Mouse (Mus musculus): ENCODE results near the gene Zfp428. TPM values are rescaled to one million over a fixed set of nuclear protein-coding genes. Genes with fewer than 3 reads are reported as not detected.
A peak's percentile ranks its signal among the peaks of the same experiment; 100 is the strongest.

The Zfp428 gene
- total and polyA plus RNA-seq, 3 experiments = 12.4 to 16.4 TPM; not detected in 1

GRCm38 (mm10) chr7:24472937-24473336 lies 33.9 kb upstream of the Zfp428 start:
- DNase-seq (ENCODE audit: low read depth, low spot score) = peak; percentile 75
- H3K4me3 ChIP-seq (ENCODE audit: control insufficient read depth in 1 of 2, insufficient read depth in 1 of 2, low read depth in 2 of 2, low read length in 2 of 2) = no peak overlapping the region
- H3K4me1 ChIP-seq (ENCODE audit: control insufficient read depth in 1 of 2, insufficient read depth in 2 of 2, low read length in 2 of 2) = no peaks in the 10 kb centered on the region
- peak; percentile 30 for TF ChIP-seq ZC3H11A (IDR thresholded peaks at IDR 0.05; ENCODE audit: low read depth, low read length)
- TF ChIP-seq USF1 (IDR thresholded peaks at IDR 0.05; ENCODE audit: low read depth, low read length) = no peak
- peak; percentile 52 for TF ChIP-seq SMC3 (IDR thresholded peaks at IDR 0.05; ENCODE audit: low read depth, low read length)
- peak; percentile 77 to 96 (median 79) for TF ChIP-seq CTCF (IDR thresholded peaks at IDR 0.05 in 2 of 3, conservative IDR thresholded peaks at IDR 0.05 in 1 of 3; ENCODE audit: control insufficient read depth in 1 of 3, insufficient read depth in 1 of 3, low read depth in 2 of 3, low read length in 3 of 3, poor library complexity in 1 of 3, severe bottlenecking in 1 of 3)
- TF ChIP-seq CHD1 (IDR thresholded peaks at IDR 0.05; ENCODE audit: low read depth, low read length) = no peak
- TF ChIP-seq UBTF (IDR thresholded peaks at IDR 0.05; ENCODE audit: borderline replicate concordance, insufficient read depth, low read depth, low read length) = no peak
- TF ChIP-seq RAD21 (IDR thresholded peaks at IDR 0.05; ENCODE audit: low read depth, low read length) = peak; percentile 59
- TF ChIP-seq ETS1 (IDR thresholded peaks at IDR 0.05; ENCODE audit: low read depth, low read length) = no peak
- no peak for TF ChIP-seq TBP (IDR thresholded peaks at IDR 0.05; ENCODE audit: low read depth, low read length)
- TF ChIP-seq MAFK (IDR thresholded peaks at IDR 0.05; ENCODE audit: borderline replicate concordance, low read depth, low read length) = no peak
- no peak for TF ChIP-seq MEF2A (IDR thresholded peaks at IDR 0.05; ENCODE audit: extremely low read depth, insufficient replicate concordance, low read depth, low read length, poor library complexity, severe bottlenecking)
- TF ChIP-seq NELFE (IDR thresholded peaks at IDR 0.05; ENCODE audit: low read depth, low read length) = no peak
- no peak for TF ChIP-seq EP300 (IDR thresholded peaks at IDR 0.05; ENCODE audit: low read depth in 1 of 2, low read length in 2 of 2)
- TF ChIP-seq TCF12 (IDR thresholded peaks at IDR 0.05; ENCODE audit: low read depth, low read length) = no peak
- H3K27ac ChIP-seq (ENCODE audit: control insufficient read depth, low read depth, low read length) = no peak overlapping the region
- no peak overlapping the region for H3K9ac ChIP-seq (ENCODE audit: control insufficient read depth, low read depth, low read length, poor library complexity, severe bottlenecking)
- H3K9me3 ChIP-seq (replicated peaks; ENCODE audit: insufficient read depth, low read length) = no peaks in the 10 kb centered on the region
- no peaks in the 10 kb centered on the region for H3K79me2 ChIP-seq (ENCODE audit: control insufficient read depth, insufficient read depth, low read length, poor library complexity)
- no peaks in the 10 kb centered on the region for H3K36me3 ChIP-seq (ENCODE audit: control insufficient read depth in 1 of 2, insufficient read depth in 2 of 2, low read length in 2 of 2)
- no peaks in the 10 kb centered on the region for H3K27me3 ChIP-seq (ENCODE audit: control insufficient read depth in 1 of 2, insufficient read depth in 2 of 2, low read length in 2 of 2)

- Histone ChIP-seq H3K27ac (ENCODE audit: control insufficient read depth, low read depth, low read length) (no peak overlapping the region), H3K9me3 (replicated peaks; ENCODE audit: insufficient read depth, low read length) (no peaks in the 10 kb centered on the region), H3K4me3 (ENCODE audit: control insufficient read depth in 1 of 2, insufficient read depth in 1 of 2, low read depth in 2 of 2, low read length in 2 of 2) (no peak overlapping the region), H3K36me3 (ENCODE audit: control insufficient read depth in 1 of 2, insufficient read depth in 2 of 2, low read length in 2 of 2) (no peaks in the 10 kb centered on the region), H3K9ac (ENCODE audit: control insufficient read depth, low read depth, low read length, poor library complexity, severe bottlenecking) (no peak overlapping the region), H3K27me3 (ENCODE audit: control insufficient read depth in 1 of 2, insufficient read depth in 2 of 2, low read length in 2 of 2) (no peaks in the 10 kb centered on the region), H3K79me2 (ENCODE audit: control insufficient read depth, insufficient read depth, low read length, poor library complexity) (no peaks in the 10 kb centered on the region), H3K4me1 (ENCODE audit: control insufficient read depth in 1 of 2, insufficient read depth in 2 of 2, low read length in 2 of 2) (no peaks in the 10 kb centered on the region)
- TF ChIP-seq TBP (IDR thresholded peaks at IDR 0.05; ENCODE audit: low read depth, low read length) (no peak), ZC3H11A (IDR thresholded peaks at IDR 0.05; ENCODE audit: low read depth, low read length) (peak; percentile 36), MAFK (IDR thresholded peaks at IDR 0.05; ENCODE audit: borderline replicate concordance, low read depth, low read length) (no peak), CTCF (IDR thresholded peaks at IDR 0.05 in 2 of 3, conservative IDR thresholded peaks at IDR 0.05 in 1 of 3; ENCODE audit: control insufficient read depth in 1 of 3, insufficient read depth in 1 of 3, low read depth in 2 of 3, low read length in 3 of 3, poor library complexity in 1 of 3, severe bottlenecking in 1 of 3) (peak; percentile 86 to 92 (median 86)), E2F4 (IDR thresholded peaks at IDR 0.05; ENCODE audit: borderline replicate concordance, low read depth, low read length) (no peak), TAL1 (IDR thresholded peaks at IDR 0.05; ENCODE audit: low read length) (no peak), CHD1 (IDR thresholded peaks at IDR 0.05; ENCODE audit: low read depth, low read length) (no peak), RAD21 (IDR thresholded peaks at IDR 0.05; ENCODE audit: low read depth, low read length) (peak; percentile 65), ZNF384 (IDR thresholded peaks at IDR 0.05; ENCODE audit: low read depth, low read length) (peak; percentile 78), ELF1 (IDR thresholded peaks at IDR 0.05; ENCODE audit: low read depth, low read length) (no peak), SMC3 (IDR thresholded peaks at IDR 0.05; ENCODE audit: low read depth, low read length) (peak; percentile 53), GABPA (IDR thresholded peaks at IDR 0.05; ENCODE audit: low read depth, low read length) (no peak), MEF2A (IDR thresholded peaks at IDR 0.05; ENCODE audit: extremely low read depth, insufficient replicate concordance, low read depth, low read length, poor library complexity, severe bottlenecking) (no peak), RCOR1 (IDR thresholded peaks at IDR 0.05; ENCODE audit: low read depth, low read length) (no peak)
- DNase-seq (ENCODE audit: low read depth, low spot score) = peak; percentile 75
Observed at GRCm38 (mm10) chr7:24473913-24474529, 32.8 kb upstream of the Zfp428 start.
